Mouse (Mus musculus) liver, adult 2 months (tissue): Measurements from ENCODE around the gene Fhit.

Source experiments
- CTCF ChIP-seq: fragments of 200-500 bp; IDR thresholded peaks from 2 replicates; pipeline ENCODE4 v1.5.1; 2011; ENCODE audit warnings: low read depth, low read length, control low read depth
- POLR2A ChIP-seq: fragments of 200-500 bp; IDR thresholded peaks from 2 replicates; pipeline ENCODE4 v1.6.1; 2011; ENCODE audit warnings: low read length, control low read depth; ENCODE audit not compliant: insufficient read depth; ENCODE audit errors: extremely low read depth

DNA sequence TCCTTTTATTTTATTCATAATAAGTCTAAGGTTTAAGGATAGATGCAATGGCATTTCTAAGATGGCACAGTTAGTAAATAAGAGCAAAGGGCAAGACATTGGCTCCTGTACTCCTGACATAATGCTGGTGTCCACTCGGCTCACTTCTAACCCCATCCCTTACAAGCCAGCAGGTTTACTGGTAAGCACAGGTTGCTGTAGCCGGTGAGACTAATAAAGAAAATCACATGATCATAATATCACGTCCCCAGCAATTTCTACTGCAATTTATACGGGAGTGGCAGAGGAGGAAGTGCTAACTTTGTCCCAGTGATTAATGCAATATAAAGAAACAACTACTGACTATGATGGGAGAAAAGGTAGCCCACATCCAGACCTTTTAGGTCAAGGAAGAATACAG, 956.5 kb downstream of the Fhit start:
- TF ChIP-seq CTCF (no peak), POLR2A (no peak)
